Mouse (Mus musculus) hindbrain, embryonic 15.5 days (tissue): ENCODE results near the gene Eef1akmt4. TPM values are rescaled to one million over a fixed set of nuclear protein-coding genes. Genes with fewer than 3 reads are reported as not detected.

ENCODE experiments used
- ATAC-seq: fragments of 200-750 bp; cut with Nextera tagmentation; 2 replicates; pipeline ENCODE4 v1.8.0; 2017; ENCODE audit warnings: low read depth, moderate number of reproducible peaks, moderate TSS enrichment; ENCODE audit not compliant: low FRiP score
- H3K27ac ChIP-seq: fragments of 300-500 bp; sonication (generic); replicated peaks from 2 replicates; pipeline ENCODE4 v1.5.1; 2015; ENCODE audit warnings: mild to moderate bottlenecking, inconsistent platforms
- H3K27me3 ChIP-seq: fragments of 300-500 bp; sonication (generic); 2 replicates; pipeline ENCODE4 v1.6.1; 2015; ENCODE audit warnings: control low read depth, inconsistent platforms
- H3K36me3 ChIP-seq: fragments of 300-500 bp; sonication (generic); 2 replicates; pipeline ENCODE4 v1.6.1; 2015; ENCODE audit warnings: control low read depth, inconsistent platforms
- H3K4me1 ChIP-seq: fragments of 300-500 bp; sonication (generic); replicated peaks from 2 replicates; pipeline ENCODE4 v1.6.1; 2015; ENCODE audit warnings: control low read depth, inconsistent platforms
- H3K4me2 ChIP-seq: fragments of 300-500 bp; sonication (generic); 2 replicates; pipeline ENCODE4 v1.6.1; 2015; ENCODE audit warnings: moderate library complexity, mild to moderate bottlenecking, inconsistent platforms
- H3K4me3 ChIP-seq: fragments of 300-500 bp; sonication (generic); 2 replicates; pipeline ENCODE4 v1.5.1; 2015; ENCODE audit warnings: mild to moderate bottlenecking, inconsistent platforms
- H3K9ac ChIP-seq: fragments of 300-500 bp; sonication (generic); 2 replicates; pipeline ENCODE4 v1.6.1; 2015; ENCODE audit warnings: inconsistent platforms
- H3K9me3 ChIP-seq: fragments of 300-500 bp; sonication (generic); 2 replicates; pipeline ENCODE4 v1.6.1; 2016; ENCODE audit warnings: control low read depth, inconsistent platforms
- WGBS: fragments of 180-500 bp; shearing (Covaris S2); methylation state at CpG from one replicate; pipeline ENCODE4 v1.1.7; 2015; 5-methylcytosine and 5-hydroxymethylcytosine counted together
- polyA plus RNA-seq: library from polyadenylated mRNA; unstranded; fragments of >200 nt; fragmentation: Nextera tagmentation; extraction: Ambion mirVana; gene quantifications from 2 replicates; pipeline ENCODE4 v1.2.1, GENCODE M21; 2015

Gene Eef1akmt4
- polyA plus RNA-seq = 10.7 and 11.0 TPM in 2 replicates

GRCm38 (mm10) chr16:20611357-20612227, at the start of gene Eef1akmt4, which contains the start of the genes Gm49333 and Alg3:
TSS of gene Eef1akmt4 (plus strand) at chr16:20611593.
TSS of gene Gm49333 (plus strand) at chr16:20611610.
TSS of gene Alg3 (minus strand) at chr16:20611735.
- 2% methylated on average over 41 of the region's 41 CpGs for WGBS
- Histone ChIP-seq H3K27ac (peak within 1 kb of the TSS; percentile 93), H3K9ac (peak within 1 kb of the TSS; percentile 92), H3K4me3 (peak within 1 kb of the TSS; percentile 96), H3K9me3 (no peaks in the 10 kb centered on the region), H3K4me2 (peak within 1 kb of the TSS; percentile 86), H3K4me1 (peaks cover 30% of the 10 kb centered on the region), H3K27me3 (no peaks in the 10 kb centered on the region), H3K36me3 (peaks cover 13% of the 10 kb centered on the region)
- peak; percentile 93 for ATAC-seq

- Histone ChIP-seq H3K27me3 (no peaks in the 10 kb centered on the region), H3K36me3 (peaks cover 32% of the 10 kb centered on the region), H3K4me1 (no peaks in the 10 kb centered on the region), H3K4me3 (no peak overlapping the region), H3K9ac (no peak overlapping the region), H3K4me2 (no peak overlapping the region), H3K27ac (no peak overlapping the region), H3K9me3 (no peaks in the 10 kb centered on the region)
- WGBS = 50% methylated on average over 1 of the region's 1 CpGs
- ATAC-seq = no peak
These were observed 46.3 kb upstream of the Eef1akmt4 start for GRCm38 (mm10) chr16:20565075-20565474.

GRCm38 (mm10) chr16:20589366-20589938, 21.9 kb upstream of the Eef1akmt4 start, which contains the start of gene Vwa5b2:
TSS of gene Vwa5b2 (plus strand) at chr16:20589471.
- peak; percentile 87 for ATAC-seq
- Histone ChIP-seq H3K27ac (peak within 1 kb of the TSS; percentile 79), H3K4me2 (peak within 1 kb of the TSS; percentile 88), H3K9ac (peak within 1 kb of the TSS; percentile 52), H3K27me3 (peaks cover 36% of the 10 kb centered on the region), H3K4me3 (peak within 1 kb of the TSS; percentile 54), H3K36me3 (no peaks in the 10 kb centered on the region), H3K4me1 (peaks cover 22% of the 10 kb centered on the region), H3K9me3 (no peaks in the 10 kb centered on the region)
- 1% methylated on average over 24 of the region's 24 CpGs for WGBS

GRCm38 (mm10) chr16:20589939-20590679, 21.3 kb upstream of the Eef1akmt4 start:
- Histone ChIP-seq H3K4me2 (peak overlapping the region; percentile 88), H3K4me3 (peak overlapping the region; percentile 54), H3K4me1 (peaks cover 22% of the 10 kb centered on the region), H3K27me3 (peaks cover 36% of the 10 kb centered on the region), H3K9me3 (no peaks in the 10 kb centered on the region), H3K9ac (peak overlapping the region; percentile 52), H3K27ac (peak overlapping the region; percentile 79), H3K36me3 (0 out of 2 replicates have a peak, but pooled peaks cover under 1% of the 10 kb centered on the region)
- under 1% methylated on average over 38 of the region's 39 CpGs for WGBS
- peak; percentile 91 for ATAC-seq

GRCm38 (mm10) chr16:20590680-20591038, 20.7 kb upstream of the Eef1akmt4 start:
- peak overlapping the region; percentile 79 for H3K27ac ChIP-seq
- ATAC-seq = 0 out of 2 replicates have a peak, but pooled peaks have one; percentile 24

GRCm38 (mm10) chr16:20591076-20591705, 20.2 kb upstream of the Eef1akmt4 start:
- Histone ChIP-seq H3K4me3 (peak overlapping the region; percentile 54), H3K27me3 (peaks cover 36% of the 10 kb centered on the region), H3K9ac (peak overlapping the region; percentile 52; the same call in 1 of the 2 replicates), H3K27ac (no peak overlapping the region), H3K9me3 (no peaks in the 10 kb centered on the region), H3K36me3 (0 out of 2 replicates have a peak, but pooled peaks cover 3% of the 10 kb centered on the region), H3K4me1 (peaks cover 22% of the 10 kb centered on the region), H3K4me2 (peak overlapping the region; percentile 88)
- 0 out of 2 replicates have a peak, but pooled peaks have one; percentile 0 for ATAC-seq
- 6% methylated on average over 48 of the region's 48 CpGs for WGBS

More at GRCm38 (mm10) chr16:20590680-20591038, 20.7 kb upstream of the Eef1akmt4 start:
- Histone ChIP-seq H3K4me3 (peak overlapping the region; percentile 54), H3K27me3 (peaks cover 36% of the 10 kb centered on the region), H3K4me1 (peaks cover 22% of the 10 kb centered on the region), H3K4me2 (peak overlapping the region; percentile 88), H3K9ac (peak overlapping the region; percentile 52), H3K36me3 (0 out of 2 replicates have a peak, but pooled peaks cover 3% of the 10 kb centered on the region), H3K9me3 (no peaks in the 10 kb centered on the region)
- 2% methylated on average over 17 of the region's 17 CpGs for WGBS

- H3K4me1 ChIP-seq = peaks cover 12% of the 10 kb centered on the region
- WGBS = 84% methylated on average over 7 of the region's 7 CpGs
- no peak overlapping the region for H3K9ac ChIP-seq
- H3K9me3 ChIP-seq = no peaks in the 10 kb centered on the region
- no peak overlapping the region for H3K27ac ChIP-seq
- 0 out of 2 replicates have a peak, but pooled peaks cover 3% of the 10 kb centered on the region for H3K36me3 ChIP-seq
- H3K4me3 ChIP-seq = no peak overlapping the region
- ATAC-seq = no peak
- H3K27me3 ChIP-seq = peaks cover 30% of the 10 kb centered on the region
- H3K4me2 ChIP-seq = no peak overlapping the region
These were observed 16.2 kb upstream of the Eef1akmt4 start for GRCm38 (mm10) chr16:20595060-20595673.

GRCm38 (mm10) chr16:20595737-20596136, 15.7 kb upstream of the Eef1akmt4 start:
- Histone ChIP-seq H3K27me3 (peaks cover 27% of the 10 kb centered on the region), H3K9me3 (no peaks in the 10 kb centered on the region), H3K9ac (no peak overlapping the region), H3K4me1 (peaks cover 7% of the 10 kb centered on the region), H3K36me3 (0 out of 2 replicates have a peak, but pooled peaks cover 3% of the 10 kb centered on the region), H3K4me2 (no peak overlapping the region), H3K27ac (no peak overlapping the region), H3K4me3 (no peak overlapping the region)
- 84% methylated on average over 4 of the region's 4 CpGs for WGBS
- ATAC-seq = no peak

GRCm38 (mm10) chr16:20596687-20597441, 14.5 kb upstream of the Eef1akmt4 start:
- no peak overlapping the region for H3K27ac ChIP-seq
- no peaks in the 10 kb centered on the region for H3K9me3 ChIP-seq
- 0 out of 2 replicates have a peak, but pooled peaks cover 5% of the 10 kb centered on the region for H3K36me3 ChIP-seq
- no peak for ATAC-seq
- no peaks in the 10 kb centered on the region for H3K4me1 ChIP-seq
- no peak overlapping the region for H3K4me3 ChIP-seq
- H3K4me2 ChIP-seq = no peak overlapping the region
- 75% methylated on average over 7 of the region's 7 CpGs for WGBS
- peaks cover 15% of the 10 kb centered on the region for H3K27me3 ChIP-seq
- H3K9ac ChIP-seq = no peak overlapping the region

GRCm38 (mm10) chr16:20600511-20600910, 10.9 kb upstream of the Eef1akmt4 start:
- H3K9me3 ChIP-seq = no peaks in the 10 kb centered on the region
- 55% methylated on average over 5 of the region's 5 CpGs for WGBS
- no peaks in the 10 kb centered on the region for H3K27me3 ChIP-seq
- no peaks in the 10 kb centered on the region for H3K4me1 ChIP-seq
- no peak overlapping the region for H3K4me3 ChIP-seq
- ATAC-seq = no peak
- H3K36me3 ChIP-seq = peaks cover 25% of the 10 kb centered on the region
- no peak overlapping the region for H3K27ac ChIP-seq
- H3K9ac ChIP-seq = no peak overlapping the region
- no peak overlapping the region for H3K4me2 ChIP-seq
